Mouse (Mus musculus) macrophage (primary cell): Measurements from ENCODE around the gene Scand1. TPM values are rescaled to one million over a fixed set of nuclear protein-coding genes. Genes with fewer than 3 reads are reported as not detected.
A peak's percentile ranks its signal among the peaks of the same experiment; 100 is the strongest.

Experiments
- H3K27ac ChIP-seq: fragments of 350-480 bp; formaldehyde crosslinking; 2 replicates; pipeline ENCODE4 v1.9.0; 2021
- H3K36me3 ChIP-seq: fragments of 350-480 bp; formaldehyde crosslinking; 2 replicates; pipeline ENCODE4 v1.9.0; 2021; ENCODE audit errors: inconsistent target
- H3K4me3 ChIP-seq: fragments of 350-480 bp; formaldehyde crosslinking; 2 replicates; pipeline ENCODE4 v1.9.0; 2021; ENCODE audit errors: inconsistent target
- H3K79me2 ChIP-seq: fragments of 350-480 bp; formaldehyde crosslinking; 2 replicates; pipeline ENCODE4 v1.9.0; 2021; ENCODE audit errors: inconsistent target
- WGBS: methylation state at CpG from one replicate; pipeline ENCODE4 v1.1.7; 2026; ENCODE audit warnings: inconsistent platforms; ENCODE audit not compliant: missing documents; 5-methylcytosine and 5-hydroxymethylcytosine counted together
- polyA plus RNA-seq: library from polyadenylated mRNA; stranded (reverse); fragments of 250-400 nt; gene quantifications from 3 replicates; pipeline ENCODE4 v1.2.4, GENCODE M21; 2018; ENCODE audit warnings: inconsistent platforms

Gene Scand1
- polyA plus RNA-seq, 1 experiment from 2014 or later = 12.2 TPM

GRCm38 (mm10) chr2:156318491-156318890 is 6.0 kb upstream of the Scand1 start:
- Histone ChIP-seq H3K4me3 (no peak overlapping the region), H3K27ac (no peak overlapping the region), H3K79me2 (peaks cover 12% of the 10 kb centered on the region), H3K36me3 (no peaks in the 10 kb centered on the region)

- H3K27ac ChIP-seq = no peak overlapping the region
- H3K79me2 ChIP-seq = peaks cover 26% of the 10 kb centered on the region
- 93% methylated on average over 5 of the region's 6 CpGs for WGBS
These were observed 2.3 kb upstream of the Scand1 start for GRCm38 (mm10) chr2:156314811-156315210.

GRCm38 (mm10) chr2:156313153-156313552 is 649 bp upstream of the Scand1 start:
- H3K4me3 ChIP-seq = peak overlapping the region; percentile 89
- peak overlapping the region; percentile 79 for H3K27ac ChIP-seq
- 35% methylated on average over 2 of the region's 3 CpGs for WGBS
- H3K79me2 ChIP-seq = peaks cover 26% of the 10 kb centered on the region
- H3K36me3 ChIP-seq = 0 out of 2 replicates have a peak, but pooled peaks cover 5% of the 10 kb centered on the region

More at GRCm38 (mm10) chr2:156314811-156315210, 2.3 kb upstream of the Scand1 start:
- Histone ChIP-seq H3K4me3 (no peak overlapping the region), H3K36me3 (no peaks in the 10 kb centered on the region)

- WGBS = under 1% methylated on average over 52 of the region's 53 CpGs
- Histone ChIP-seq H3K27ac (peak overlapping the region; percentile 79), H3K79me2 (peaks cover 26% of the 10 kb centered on the region), H3K4me3 (peak overlapping the region; percentile 41), H3K36me3 (peaks cover 16% of the 10 kb centered on the region; the same call in 1 of the 2 replicates)
These were observed 638 bp downstream of the Scand1 start for GRCm38 (mm10) chr2:156311841-156312291.

GRCm38 (mm10) chr2:156311441-156311840 is 1.1 kb downstream of the Scand1 start:
- Histone ChIP-seq H3K79me2 (peaks cover 26% of the 10 kb centered on the region), H3K36me3 (peaks cover 20% of the 10 kb centered on the region; the same call in 1 of the 2 replicates), H3K27ac (peak overlapping the region; percentile 47), H3K4me3 (peak overlapping the region; percentile 41)
- WGBS = 4% methylated on average over 7 of the region's 8 CpGs

- 86% methylated on average over 5 of the region's 5 CpGs for WGBS
- H3K4me3 ChIP-seq = peak overlapping the region; percentile 41; the same call in 1 of the 2 replicates
- 0 out of 2 replicates have a peak overlapping the region, but pooled peaks have one; percentile 47 for H3K27ac ChIP-seq
- peaks cover 22% of the 10 kb centered on the region; the same call in 1 of the 2 replicates for H3K36me3 ChIP-seq
- peaks cover 26% of the 10 kb centered on the region for H3K79me2 ChIP-seq
These were observed 1.6 kb downstream of the Scand1 start for GRCm38 (mm10) chr2:156310945-156311344.

- Histone ChIP-seq H3K36me3 (peaks cover 22% of the 10 kb centered on the region; the same call in 1 of the 2 replicates), H3K27ac (no peak overlapping the region), H3K4me3 (no peak overlapping the region), H3K79me2 (peaks cover 26% of the 10 kb centered on the region)
- 93% methylated on average over 5 of the region's 5 CpGs for WGBS
These were observed 2.0 kb downstream of the Scand1 start for GRCm38 (mm10) chr2:156310455-156310854.

GRCm38 (mm10) chr2:156309948-156310347 is 2.6 kb downstream of the Scand1 start:
- WGBS = 97% methylated on average over 4 of the region's 5 CpGs
- Histone ChIP-seq H3K4me3 (no peak overlapping the region), H3K27ac (no peak overlapping the region), H3K79me2 (peaks cover 26% of the 10 kb centered on the region), H3K36me3 (peaks cover 26% of the 10 kb centered on the region)

GRCm38 (mm10) chr2:156307261-156307660 is 5.2 kb downstream of the Scand1 start:
- 71% methylated on average over 5 of the region's 5 CpGs for WGBS
- Histone ChIP-seq H3K4me3 (no peak overlapping the region), H3K36me3 (peaks cover 53% of the 10 kb centered on the region)

GRCm38 (mm10) chr2:156305818-156306217 is 6.7 kb downstream of the Scand1 start:
- Histone ChIP-seq H3K27ac (no peak overlapping the region), H3K36me3 (peaks cover 67% of the 10 kb centered on the region), H3K4me3 (no peak overlapping the region), H3K79me2 (no peaks in the 10 kb centered on the region)
- WGBS = 85% methylated on average over 2 of the region's 2 CpGs

More at GRCm38 (mm10) chr2:156307261-156307660, 5.2 kb downstream of the Scand1 start:
- no peak overlapping the region for H3K27ac ChIP-seq
- peaks cover 5% of the 10 kb centered on the region; the same call in 1 of the 2 replicates for H3K79me2 ChIP-seq

- Histone ChIP-seq H3K36me3 (peaks cover 72% of the 10 kb centered on the region), H3K27ac (no peak overlapping the region), H3K4me3 (no peak overlapping the region), H3K79me2 (no peaks in the 10 kb centered on the region)
- 100% methylated on average over 3 of the region's 4 CpGs for WGBS
These were observed 8.2 kb downstream of the Scand1 start for GRCm38 (mm10) chr2:156304351-156304750.

- whole genome bisulfite sequencing = 96% methylated on average over 4 of the region's 4 CpGs
- no peaks in the 10 kb centered on the region for H3K79me2 ChIP-seq
- H3K36me3 ChIP-seq = peaks cover 75% of the 10 kb centered on the region
- H3K27ac ChIP-seq = no peak overlapping the region
- no peak overlapping the region for H3K4me3 ChIP-seq
These were observed 10.4 kb downstream of the Scand1 start for GRCm38 (mm10) chr2:156302063-156302462.

GRCm38 (mm10) chr2:156298458-156298857 is 14.0 kb downstream of the Scand1 start:
- 64% methylated on average over 7 of the region's 7 CpGs for WGBS
- Histone ChIP-seq H3K27ac (no peak overlapping the region), H3K79me2 (no peaks in the 10 kb centered on the region), H3K4me3 (no peak overlapping the region), H3K36me3 (peaks cover 58% of the 10 kb centered on the region)

GRCm38 (mm10) chr2:156297653-156298052 is 14.9 kb downstream of the Scand1 start:
- 57% methylated on average over 3 of the region's 3 CpGs for WGBS
- no peak overlapping the region for H3K27ac ChIP-seq

GRCm38 (mm10) chr2:156296190-156296589 is 16.3 kb downstream of the Scand1 start:
- Histone ChIP-seq H3K36me3 (peaks cover 49% of the 10 kb centered on the region), H3K79me2 (no peaks in the 10 kb centered on the region; the same call in 1 of the 2 replicates), H3K27ac (peak overlapping the region; percentile 78), H3K4me3 (no peak overlapping the region)
- 78% methylated on average over 3 of the region's 3 CpGs for WGBS

More at GRCm38 (mm10) chr2:156297653-156298052, 14.9 kb downstream of the Scand1 start:
- no peak overlapping the region for H3K4me3 ChIP-seq
- H3K79me2 ChIP-seq = no peaks in the 10 kb centered on the region; the same call in 1 of the 2 replicates
- peaks cover 52% of the 10 kb centered on the region for H3K36me3 ChIP-seq
